Mouse (Mus musculus): ENCODE measurements around the gene Ak8. TPM values are rescaled to one million over a fixed set of nuclear protein-coding genes. Genes with fewer than 3 reads are reported as not detected.

The Ak8 gene
- polyA plus RNA-seq, 1 experiment from 2014 or later: 1.0 TPM

DNA sequence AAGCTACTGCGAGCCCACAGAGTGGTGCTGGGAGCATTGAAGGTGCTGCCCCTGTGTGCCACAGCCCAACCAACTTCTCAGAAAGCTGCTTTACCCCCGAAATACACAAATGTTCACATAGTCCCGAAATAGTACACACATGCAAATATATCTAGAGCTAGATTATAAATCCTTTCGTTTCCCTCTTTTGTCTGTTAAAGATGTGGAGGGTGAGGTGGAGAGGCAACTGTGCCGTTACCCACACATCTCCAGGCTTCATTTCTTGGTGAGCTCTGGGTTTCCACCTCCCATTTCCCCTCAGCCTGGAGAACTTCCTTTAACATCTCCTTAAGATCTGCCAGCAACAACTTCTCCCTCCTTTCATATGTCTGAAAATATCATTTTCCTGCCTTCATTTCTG lies 40.2 kb downstream of the Ak8 start:
- no peak overlapping the region for H3K4me3 ChIP-seq (replicated peaks)
- no peak overlapping the region for H3K27ac ChIP-seq
- 85% methylated on average over 5 of the region's 5 CpGs for WGBS
- H3K9ac ChIP-seq: no peak overlapping the region
- H3K9me3 ChIP-seq (replicated peaks): no peaks in the 10 kb centered on the region
- no peaks in the 10 kb centered on the region for H3K4me1 ChIP-seq
- peaks cover 16% of the 10 kb centered on the region; the same call in 1 of the 2 replicates for H3K27me3 ChIP-seq
- no peak for ATAC-seq (replicated peaks; ENCODE audit: low FRiP score)
- no peaks in the 10 kb centered on the region for H3K36me3 ChIP-seq
- no peak overlapping the region for H3K4me2 ChIP-seq

DNA sequence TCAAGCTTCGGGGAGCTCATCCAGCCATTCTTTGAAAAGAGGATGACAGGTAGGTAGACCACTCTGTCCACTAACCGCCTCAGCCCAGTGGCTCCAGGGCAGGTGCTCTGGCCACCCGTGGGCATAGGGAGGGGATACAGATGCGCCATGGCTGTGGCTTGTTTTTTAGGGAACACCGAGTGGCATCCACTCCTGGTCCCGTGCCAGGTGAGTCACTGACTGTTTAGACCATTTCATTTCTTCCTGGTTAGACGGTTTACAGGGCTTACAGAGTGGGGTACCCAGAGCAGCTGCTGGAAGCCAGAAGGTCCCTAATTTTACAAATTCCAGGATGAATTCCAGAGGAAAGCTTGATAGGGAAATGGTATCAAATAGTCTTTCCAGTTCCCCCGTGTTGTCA lies 42.7 kb downstream of the Ak8 start:
- Histone ChIP-seq H3K4me2 (no peak overlapping the region), H3K27me3 (peaks cover 16% of the 10 kb centered on the region; the same call in 1 of the 2 replicates), H3K36me3 (no peaks in the 10 kb centered on the region), H3K4me3 (replicated peaks) (no peak overlapping the region), H3K27ac (no peak overlapping the region), H3K9me3 (replicated peaks) (no peaks in the 10 kb centered on the region), H3K4me1 (0 out of 2 replicates have a peak, but pooled peaks cover 3% of the 10 kb centered on the region), H3K9ac (no peak overlapping the region)
- ATAC-seq (replicated peaks; ENCODE audit: low FRiP score): no peak
- 76% methylated on average over 8 of the region's 8 CpGs for WGBS

DNA sequence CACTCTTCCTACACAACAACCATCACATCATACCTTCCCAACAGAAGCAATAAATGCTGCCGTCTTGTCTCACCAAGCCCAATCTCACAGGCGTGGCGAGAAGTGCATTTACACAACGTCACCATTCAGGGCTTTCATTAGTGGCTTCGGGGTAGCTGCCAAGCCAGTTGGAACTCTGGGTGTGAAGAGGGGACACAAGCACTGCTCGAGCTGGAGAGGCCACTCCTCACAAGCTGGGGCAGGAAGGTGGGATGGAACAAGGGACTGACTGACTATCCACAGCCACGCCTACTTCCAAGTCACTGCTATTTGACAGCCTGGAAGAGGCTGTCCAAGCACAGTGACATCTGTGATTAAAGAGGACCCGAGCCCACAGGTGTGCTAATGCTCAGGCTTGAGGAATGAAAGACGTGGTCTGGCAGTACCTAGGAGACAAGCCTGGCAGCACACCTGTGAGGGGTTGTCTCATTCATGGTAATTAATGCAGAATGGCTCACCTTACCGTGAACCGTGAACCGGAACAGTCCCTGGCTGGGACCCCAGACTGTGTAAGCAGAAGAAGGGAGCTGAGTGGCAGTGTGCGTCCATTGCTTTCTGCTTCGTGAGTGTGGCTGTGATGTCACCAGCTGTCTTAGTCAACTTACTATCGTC lies 46.8 kb downstream of the Ak8 start:
- H3K4me1 ChIP-seq: peaks cover 18% of the 10 kb centered on the region
- H3K27me3 ChIP-seq: peaks cover 35% of the 10 kb centered on the region
- WGBS: 51% methylated on average over 15 of the region's 15 CpGs
- H3K27ac ChIP-seq: no peak overlapping the region
- H3K9ac ChIP-seq: no peak overlapping the region
- no peak for ATAC-seq (replicated peaks; ENCODE audit: low FRiP score)
- H3K36me3 ChIP-seq: no peaks in the 10 kb centered on the region
- H3K4me3 ChIP-seq (replicated peaks): no peak overlapping the region
- no peaks in the 10 kb centered on the region for H3K9me3 ChIP-seq (replicated peaks)
- no peak overlapping the region for H3K4me2 ChIP-seq

DNA sequence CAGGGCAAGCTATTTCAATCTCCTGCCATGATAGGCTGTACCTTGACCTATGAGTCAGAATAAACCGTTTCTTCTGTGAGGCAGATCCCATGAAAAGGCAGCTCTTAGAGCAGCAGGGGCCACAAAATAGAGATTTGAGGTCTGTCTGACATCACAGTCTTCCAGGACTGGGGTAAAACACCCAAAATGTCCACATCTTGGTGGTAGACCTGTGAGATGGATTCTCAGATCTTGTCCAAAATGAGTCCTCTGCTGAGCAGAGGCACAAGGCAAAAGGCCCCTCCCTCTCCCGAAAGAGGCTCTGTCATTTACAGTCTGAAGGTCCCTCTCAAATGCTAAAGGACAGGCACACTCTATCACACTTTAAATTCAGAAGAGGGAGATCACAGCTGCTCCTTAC lies 47.7 kb downstream of the Ak8 start:
- no peaks in the 10 kb centered on the region for H3K9me3 ChIP-seq (replicated peaks)
- H3K27ac ChIP-seq: no peak overlapping the region
- no peaks in the 10 kb centered on the region for H3K36me3 ChIP-seq
- peaks cover 44% of the 10 kb centered on the region for H3K27me3 ChIP-seq
- peaks cover 25% of the 10 kb centered on the region for H3K4me1 ChIP-seq
- H3K9ac ChIP-seq: no peak overlapping the region
- WGBS: 82% methylated on average over 2 of the region's 2 CpGs
- H3K4me3 ChIP-seq (replicated peaks): no peak overlapping the region
- ATAC-seq (replicated peaks; ENCODE audit: low FRiP score): no peak
- H3K4me2 ChIP-seq: no peak overlapping the region

DNA sequence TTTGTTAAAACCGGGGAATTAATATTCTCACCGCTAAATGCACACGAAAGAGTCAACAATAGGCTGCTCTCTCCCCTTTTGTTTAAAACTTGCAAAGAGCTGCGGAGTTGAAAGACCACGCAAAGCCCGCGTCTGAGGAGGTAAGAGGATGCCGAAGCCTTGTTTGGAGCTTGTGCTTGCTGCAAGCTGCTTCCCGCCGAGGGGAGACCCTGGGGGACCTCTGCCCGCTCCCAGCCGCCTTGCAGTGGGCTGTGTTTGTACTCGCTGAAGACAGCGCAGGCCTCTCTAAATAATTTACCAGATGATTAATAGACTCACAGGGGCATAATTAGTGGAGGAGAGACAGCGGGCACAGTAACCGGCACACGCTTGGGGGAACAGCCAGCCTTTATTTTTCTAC lies 51.2 kb downstream of the Ak8 start:
- Histone ChIP-seq H3K9ac (peak overlapping the region; percentile 18; the same call in 1 of the 2 replicates), H3K4me3 (replicated peaks) (peak overlapping the region; percentile 37), H3K36me3 (no peaks in the 10 kb centered on the region), H3K9me3 (replicated peaks) (no peaks in the 10 kb centered on the region), H3K27ac (no peak overlapping the region), H3K4me2 (peak overlapping the region; percentile 69), H3K27me3 (peaks cover 71% of the 10 kb centered on the region), H3K4me1 (peaks cover 36% of the 10 kb centered on the region)
- under 1% methylated on average over 17 of the region's 17 CpGs for WGBS
- ATAC-seq (replicated peaks; ENCODE audit: low FRiP score): no peak

DNA sequence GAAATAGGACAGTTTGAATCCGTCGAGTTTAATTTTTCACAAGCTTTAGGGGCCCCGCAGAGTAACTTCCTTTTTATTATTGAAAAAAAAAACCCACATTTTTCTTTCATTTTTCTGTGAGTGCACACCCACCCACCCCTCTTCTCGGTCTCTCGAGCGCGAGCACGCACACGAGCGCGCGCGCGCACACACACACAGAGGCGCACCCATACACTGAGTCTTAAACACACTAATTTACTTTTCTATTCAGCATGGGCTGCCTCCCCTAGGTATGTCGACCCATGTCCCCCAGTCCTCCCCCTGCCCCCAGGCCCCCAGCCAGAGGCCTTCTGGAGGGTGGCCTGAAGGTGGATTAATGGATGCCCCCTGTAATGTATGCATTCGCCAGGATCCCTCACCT lies 51.7 kb downstream of the Ak8 start:
- ATAC-seq (replicated peaks; ENCODE audit: low FRiP score): no peak
- peak overlapping the region; percentile 18; the same call in 1 of the 2 replicates for H3K9ac ChIP-seq
- WGBS: 9% methylated on average over 17 of the region's 17 CpGs

DNA sequence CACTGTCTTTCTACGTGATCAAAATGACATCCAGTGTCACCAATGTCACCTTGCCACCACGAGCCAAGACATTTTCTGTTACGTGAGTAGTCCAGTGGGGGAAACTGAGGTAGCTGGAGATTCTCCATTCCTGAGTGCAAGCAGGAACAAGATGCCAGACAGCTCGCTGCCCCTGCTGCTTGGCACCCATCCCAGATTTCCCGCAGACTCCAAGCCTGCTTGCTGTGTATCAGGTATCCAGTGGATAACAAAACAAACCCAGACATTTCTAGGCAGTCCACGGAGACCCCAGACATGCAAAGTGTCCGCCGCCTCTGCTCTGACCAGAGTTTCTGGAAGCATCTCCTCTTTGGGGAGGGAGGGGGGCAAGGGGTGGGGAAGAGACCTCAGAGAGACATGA lies 52.4 kb downstream of the Ak8 start:
- Histone ChIP-seq H3K4me1 (peaks cover 32% of the 10 kb centered on the region), H3K36me3 (no peaks in the 10 kb centered on the region), H3K27ac (no peak overlapping the region), H3K4me2 (no peak overlapping the region), H3K4me3 (replicated peaks) (no peak overlapping the region), H3K27me3 (peaks cover 78% of the 10 kb centered on the region), H3K9me3 (replicated peaks) (no peaks in the 10 kb centered on the region), H3K9ac (no peak overlapping the region)
- 36% methylated on average over 8 of the region's 8 CpGs for WGBS
- no peak for ATAC-seq (replicated peaks; ENCODE audit: low FRiP score)

More for the DNA sequence above, 51.7 kb downstream of the Ak8 start:
- H3K27me3 ChIP-seq: peaks cover 71% of the 10 kb centered on the region
- peak overlapping the region; percentile 69 for H3K4me2 ChIP-seq
- H3K36me3 ChIP-seq: no peaks in the 10 kb centered on the region
- no peaks in the 10 kb centered on the region for H3K9me3 ChIP-seq (replicated peaks)
- peaks cover 36% of the 10 kb centered on the region for H3K4me1 ChIP-seq
- no peak overlapping the region for H3K27ac ChIP-seq
- H3K4me3 ChIP-seq (replicated peaks): peak overlapping the region; percentile 37

DNA sequence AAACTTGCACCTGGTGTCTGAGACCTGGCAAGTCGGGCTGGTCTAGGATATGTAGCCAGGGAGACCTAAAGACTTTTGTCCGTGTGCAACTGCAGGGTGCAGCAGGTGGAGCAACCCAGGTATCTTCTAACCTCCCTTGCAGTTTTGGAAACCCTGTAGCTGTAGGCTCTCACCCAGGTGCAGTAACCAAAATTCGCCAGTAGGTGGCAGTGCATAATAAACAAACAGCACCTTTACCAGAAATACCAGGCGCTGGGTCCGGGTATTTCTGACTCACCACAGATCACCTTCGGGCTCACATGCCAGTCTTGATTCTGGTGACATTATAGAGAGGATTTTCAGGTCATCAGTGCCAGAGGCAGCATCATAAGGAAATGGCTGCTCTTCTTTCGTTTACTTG lies 55.5 kb downstream of the Ak8 start:
- Histone ChIP-seq H3K9me3 (replicated peaks) (no peaks in the 10 kb centered on the region), H3K4me1 (peaks cover 31% of the 10 kb centered on the region), H3K9ac (no peak overlapping the region), H3K27ac (no peak overlapping the region), H3K4me3 (replicated peaks) (no peak overlapping the region), H3K36me3 (no peaks in the 10 kb centered on the region), H3K27me3 (peaks cover 83% of the 10 kb centered on the region), H3K4me2 (0 out of 2 replicates have a peak overlapping the region, but pooled peaks have one; percentile 22)
- ATAC-seq (replicated peaks; ENCODE audit: low FRiP score): no peak
- WGBS: 3% methylated on average over 7 of the region's 7 CpGs

DNA sequence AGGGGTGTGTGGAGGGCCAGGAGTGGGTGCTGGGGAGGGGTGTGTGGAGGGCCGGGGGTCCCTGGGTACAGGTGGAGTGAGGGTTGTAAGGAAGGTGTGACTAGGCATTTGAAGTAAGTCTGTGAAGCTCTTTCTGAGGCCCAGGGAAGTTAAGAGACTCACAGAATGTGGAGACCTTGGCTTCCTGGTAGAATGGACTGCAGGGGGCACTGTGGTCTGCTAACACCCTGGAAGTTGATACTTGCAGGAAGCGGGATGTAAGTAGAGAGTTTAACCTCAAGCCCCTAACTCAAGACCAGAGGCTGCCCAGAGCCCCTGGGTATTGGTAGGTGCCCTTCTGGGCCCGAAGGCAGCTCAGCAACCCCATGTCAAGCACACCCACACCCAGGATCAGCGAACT lies 56.2 kb downstream of the Ak8 start:
- H3K4me1 ChIP-seq: peaks cover 24% of the 10 kb centered on the region
- H3K9ac ChIP-seq: no peak overlapping the region
- peaks cover 80% of the 10 kb centered on the region for H3K27me3 ChIP-seq
- no peak overlapping the region for H3K4me2 ChIP-seq
- H3K36me3 ChIP-seq: no peaks in the 10 kb centered on the region
- 0 out of 2 replicates have a peak, but pooled peaks have one; percentile 47 for ATAC-seq (replicated peaks; ENCODE audit: low FRiP score)
- no peak overlapping the region for H3K27ac ChIP-seq
- no peaks in the 10 kb centered on the region for H3K9me3 ChIP-seq (replicated peaks)
- no peak overlapping the region for H3K4me3 ChIP-seq (replicated peaks)
- WGBS: 30% methylated on average over 4 of the region's 4 CpGs

DNA sequence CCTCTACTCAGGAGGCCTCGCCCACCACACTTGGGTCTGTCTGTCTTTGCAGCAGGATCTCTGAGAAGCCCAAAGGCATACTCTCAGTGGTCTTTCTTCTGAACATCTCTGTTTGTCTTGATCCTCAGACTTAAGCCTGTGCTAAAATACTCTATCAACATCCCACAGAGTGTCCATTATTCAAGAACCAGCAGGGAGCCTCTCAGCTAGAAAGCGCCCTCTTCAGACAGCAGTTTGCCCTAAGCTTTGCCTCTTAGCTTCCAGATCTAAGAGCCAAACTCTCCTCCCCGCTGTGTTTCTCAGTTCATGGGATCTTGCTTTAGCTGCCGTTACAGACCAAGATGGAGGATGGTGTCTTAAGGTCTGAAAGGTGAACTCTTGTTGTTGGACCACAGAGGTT lies 59.5 kb downstream of the Ak8 start:
- WGBS: 62% methylated on average over 4 of the region's 4 CpGs
- H3K9me3 ChIP-seq (replicated peaks): no peaks in the 10 kb centered on the region
- no peak overlapping the region for H3K4me3 ChIP-seq (replicated peaks)
- H3K4me2 ChIP-seq: no peak overlapping the region
- H3K27ac ChIP-seq: no peak overlapping the region
- H3K9ac ChIP-seq: no peak overlapping the region
- ATAC-seq (replicated peaks; ENCODE audit: low FRiP score): no peak
- no peaks in the 10 kb centered on the region for H3K36me3 ChIP-seq
- H3K27me3 ChIP-seq: peaks cover 56% of the 10 kb centered on the region
- H3K4me1 ChIP-seq: peaks cover 11% of the 10 kb centered on the region

DNA sequence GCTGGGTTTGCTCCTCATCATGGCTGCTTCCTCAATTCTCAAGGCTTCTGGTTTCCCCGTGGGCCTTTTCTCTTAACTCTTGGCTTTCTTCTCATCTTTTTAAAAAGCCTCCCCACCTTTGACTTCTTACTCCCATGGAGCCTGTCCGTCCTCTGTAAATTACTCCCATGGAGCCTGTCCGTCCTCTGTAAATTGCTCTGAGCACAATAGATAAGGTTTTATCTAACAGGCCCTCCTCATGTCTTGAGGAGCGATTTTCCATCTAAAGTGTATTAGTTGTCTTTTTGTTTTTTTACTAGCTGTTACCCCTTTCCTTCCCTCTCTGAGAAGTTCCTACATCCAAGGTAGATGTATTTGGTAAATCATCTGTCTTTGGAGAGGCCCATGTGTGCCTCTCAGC lies 66.6 kb downstream of the Ak8 start:
- no peaks in the 10 kb centered on the region for H3K36me3 ChIP-seq
- H3K4me2 ChIP-seq: no peak overlapping the region
- H3K9me3 ChIP-seq (replicated peaks): no peaks in the 10 kb centered on the region
- peaks cover 25% of the 10 kb centered on the region for H3K27me3 ChIP-seq
- 71% methylated on average over 4 of the region's 4 CpGs for WGBS
- no peak for ATAC-seq (replicated peaks; ENCODE audit: low FRiP score)
- H3K27ac ChIP-seq: no peak overlapping the region
- no peak overlapping the region for H3K4me3 ChIP-seq (replicated peaks)
- no peak overlapping the region for H3K9ac ChIP-seq
- peaks cover 28% of the 10 kb centered on the region for H3K4me1 ChIP-seq

DNA sequence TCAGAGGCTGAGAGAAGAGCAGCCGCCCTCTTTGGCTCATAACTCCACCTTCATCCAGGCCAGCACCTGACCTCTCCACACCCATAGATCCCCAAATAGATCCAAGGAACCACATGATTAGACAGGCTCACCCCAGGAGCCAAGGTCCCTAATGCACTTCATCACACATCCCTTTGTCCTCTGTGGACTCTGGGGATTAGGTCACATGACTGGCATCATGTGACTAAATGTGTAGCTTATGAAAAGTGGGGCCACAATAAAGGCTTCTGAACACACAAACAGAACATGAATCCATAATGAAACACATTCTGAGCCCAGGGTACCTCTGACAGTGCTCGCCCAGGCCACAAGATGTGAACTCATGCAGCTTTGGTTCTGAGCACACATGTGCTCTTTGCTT lies 67.1 kb downstream of the Ak8 start:
- Histone ChIP-seq H3K36me3 (no peaks in the 10 kb centered on the region), H3K27me3 (peaks cover 25% of the 10 kb centered on the region), H3K4me3 (replicated peaks) (no peak overlapping the region), H3K9me3 (replicated peaks) (no peaks in the 10 kb centered on the region), H3K9ac (no peak overlapping the region), H3K4me1 (peaks cover 29% of the 10 kb centered on the region), H3K4me2 (no peak overlapping the region), H3K27ac (no peak overlapping the region)
- WGBS: 89% methylated on average over 2 of the region's 2 CpGs
- ATAC-seq (replicated peaks; ENCODE audit: low FRiP score): no peak

DNA sequence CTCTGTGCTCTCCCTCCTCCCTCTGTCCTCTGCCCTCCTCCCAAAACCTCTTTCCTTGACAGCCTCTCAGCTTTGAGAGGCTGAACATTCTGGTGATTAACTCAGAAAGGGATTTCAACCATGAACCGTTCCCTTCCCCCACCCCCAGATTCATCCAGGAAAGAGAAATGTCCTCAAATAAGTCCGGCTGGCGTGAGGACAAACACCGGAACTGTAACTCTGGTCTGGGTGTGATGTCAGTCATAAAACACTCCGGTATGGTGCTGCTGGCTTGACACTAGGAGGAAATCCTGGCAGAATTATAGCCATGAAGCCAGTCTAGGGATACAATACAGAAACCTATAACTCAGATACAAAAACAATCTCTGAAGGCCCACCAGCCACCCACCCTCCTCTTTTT lies 70.7 kb downstream of the Ak8 start:
- 0 out of 2 replicates have a peak, but pooled peaks have one; percentile 25 for ATAC-seq (replicated peaks; ENCODE audit: low FRiP score)
- Histone ChIP-seq H3K4me2 (peak overlapping the region; percentile 34), H3K9ac (no peak overlapping the region), H3K9me3 (replicated peaks) (no peaks in the 10 kb centered on the region), H3K27me3 (peaks cover 19% of the 10 kb centered on the region), H3K36me3 (no peaks in the 10 kb centered on the region), H3K27ac (peak overlapping the region; percentile 71), H3K4me1 (peaks cover 16% of the 10 kb centered on the region), H3K4me3 (replicated peaks) (no peak overlapping the region)
- 5% methylated on average over 5 of the region's 5 CpGs for WGBS
